Mouse (Mus musculus) right cerebral cortex, postnatal 25 days (tissue): ENCODE results near the gene Slc35c1.

ENCODE experiments used
- DNase-seq: peaks from one replicate; pipeline ENCODE4 v3.0.0; 2022

Slc35c1 gene

GRCm38 (mm10) chr2:92474920-92475319 lies 14.6 kb upstream of the Slc35c1 start:
- DNase-seq, result no peak

GRCm38 (mm10) chr2:92471886-92472670 lies 11.7 kb upstream of the Slc35c1 start:
- DNase-seq, result no peak

- no peak for DNase-seq
Observed at GRCm38 (mm10) chr2:92464690-92465089, 4.4 kb upstream of the Slc35c1 start.

GRCm38 (mm10) chr2:92461215-92461614 lies 877 bp upstream of the Slc35c1 start:
- DNase-seq, result no peak

GRCm38 (mm10) chr2:92459141-92459920 lies 1.0 kb downstream of the Slc35c1 start:
- peak; percentile 85 for DNase-seq

- no peak for DNase-seq
Observed at GRCm38 (mm10) chr2:92458481-92458880, 1.9 kb downstream of the Slc35c1 start.

- no peak for DNase-seq
Observed at GRCm38 (mm10) chr2:92456970-92457530, 3.3 kb downstream of the Slc35c1 start.

GRCm38 (mm10) chr2:92455704-92456103 lies 4.6 kb downstream of the Slc35c1 start:
- no peak for DNase-seq

GRCm38 (mm10) chr2:92454166-92454565 lies 6.2 kb downstream of the Slc35c1 start:
- DNase-seq, result no peak

GRCm38 (mm10) chr2:92451126-92451525 lies 9.2 kb downstream of the Slc35c1 start:
- no peak for DNase-seq

GRCm38 (mm10) chr2:92447121-92447740 lies 13.1 kb downstream of the Slc35c1 start:
- no peak for DNase-seq

- DNase-seq, result no peak
Observed at GRCm38 (mm10) chr2:92446656-92447055, 13.7 kb downstream of the Slc35c1 start.

GRCm38 (mm10) chr2:92445890-92446289 lies 14.4 kb downstream of the Slc35c1 start:
- no peak for DNase-seq

GRCm38 (mm10) chr2:92444376-92444775 lies 16.0 kb downstream of the Slc35c1 start:
- DNase-seq, result no peak

GRCm38 (mm10) chr2:92443313-92443712 lies 17.0 kb downstream of the Slc35c1 start:
- no peak for DNase-seq

- peak; percentile 67 for DNase-seq
Observed at GRCm38 (mm10) chr2:92442419-92443001, 17.8 kb downstream of the Slc35c1 start.

- DNase-seq, result no peak
Observed at GRCm38 (mm10) chr2:92440432-92440831, 19.9 kb downstream of the Slc35c1 start.

- no peak for DNase-seq
Observed at GRCm38 (mm10) chr2:92438567-92438966, 21.8 kb downstream of the Slc35c1 start.

GRCm38 (mm10) chr2:92437875-92438274 lies 22.5 kb downstream of the Slc35c1 start:
- peak; percentile 75 for DNase-seq

- no peak for DNase-seq
Observed at GRCm38 (mm10) chr2:92437366-92437765, 23.0 kb downstream of the Slc35c1 start.

GRCm38 (mm10) chr2:92435023-92435422 lies 25.3 kb downstream of the Slc35c1 start:
- DNase-seq, result no peak

GRCm38 (mm10) chr2:92434375-92434745 lies 26.0 kb downstream of the Slc35c1 start:
- DNase-seq, result no peak
